Mouse (Mus musculus) E14TG2a.4 (cell line): ENCODE measurements around the gene Frmd4b.

ENCODE experiments used
- H3K27me3 ChIP-seq: 2 replicates; pipeline ENCODE4 v1.6.1; 2014; ENCODE audit warnings: low read length, control low read depth; ENCODE audit not compliant: insufficient read depth
- H3K36me3 ChIP-seq: 2 replicates; pipeline ENCODE4 v1.6.1; 2014; ENCODE audit warnings: low read length, control low read depth; ENCODE audit not compliant: insufficient read depth
- H3K4me1 ChIP-seq: replicated peaks from 2 replicates; pipeline ENCODE4 v1.6.1; 2014; ENCODE audit warnings: low read depth, low read length, control low read depth
- H3K4me3 ChIP-seq: replicated peaks from 2 replicates; pipeline ENCODE4 v1.5.1; 2014; ENCODE audit warnings: mild to moderate bottlenecking, low read length
- H3K9me3 ChIP-seq: 2 replicates; pipeline ENCODE4 v1.6.1; 2014; ENCODE audit warnings: low read length, control low read depth
- CTCF ChIP-seq: conservative IDR thresholded peaks from 2 replicates; pipeline ENCODE4 v1.5.1; 2014; ENCODE audit warnings: low read length
- NANOG ChIP-seq: IDR thresholded peaks from 2 replicates; pipeline ENCODE4 v1.6.1; 2014; ENCODE audit warnings: borderline replicate concordance, low read length, mixed read lengths
- POU5F1 ChIP-seq: IDR thresholded peaks from 2 replicates; pipeline ENCODE4 v1.6.1; 2014; ENCODE audit warnings: low read length, borderline replicate concordance

Frmd4b gene

GRCm38 (mm10) chr6:97333323-97333722 lies 284.0 kb downstream of the Frmd4b start:
- no peaks in the 10 kb centered on the region for H3K27me3 ChIP-seq
- no peak for TF ChIP-seq CTCF
- TF ChIP-seq POU5F1: no peak
- no peak for TF ChIP-seq NANOG
- H3K36me3 ChIP-seq: no peaks in the 10 kb centered on the region
- H3K9me3 ChIP-seq: no peaks in the 10 kb centered on the region
- no peak overlapping the region for H3K4me3 ChIP-seq
- peaks cover 10% of the 10 kb centered on the region for H3K4me1 ChIP-seq

- 0 out of 2 replicates have a peak, but pooled peaks cover under 1% of the 10 kb centered on the region for H3K27me3 ChIP-seq
- H3K36me3 ChIP-seq: no peaks in the 10 kb centered on the region
- TF ChIP-seq NANOG (no peak), CTCF (no peak)
- H3K9me3 ChIP-seq: peaks cover 2% of the 10 kb centered on the region; the same call in 1 of the 2 replicates
- H3K4me1 ChIP-seq: peaks cover 8% of the 10 kb centered on the region
- no peak overlapping the region for H3K4me3 ChIP-seq
Measured at GRCm38 (mm10) chr6:97323951-97324350, 293.4 kb downstream of the Frmd4b start.

GRCm38 (mm10) chr6:97322126-97322525 lies 295.2 kb downstream of the Frmd4b start:
- Histone ChIP-seq H3K9me3 (peaks cover 9% of the 10 kb centered on the region), H3K27me3 (0 out of 2 replicates have a peak, but pooled peaks cover 8% of the 10 kb centered on the region), H3K4me3 (no peak overlapping the region), H3K4me1 (no peaks in the 10 kb centered on the region; the same call in 1 of the 2 replicates), H3K36me3 (no peaks in the 10 kb centered on the region)
- TF ChIP-seq CTCF (no peak), NANOG (no peak), POU5F1 (no peak)

GRCm38 (mm10) chr6:97321156-97321555 lies 296.2 kb downstream of the Frmd4b start:
- no peaks in the 10 kb centered on the region; the same call in 1 of the 2 replicates for H3K4me1 ChIP-seq
- peaks cover 9% of the 10 kb centered on the region for H3K9me3 ChIP-seq
- H3K4me3 ChIP-seq: no peak overlapping the region
- H3K36me3 ChIP-seq: no peaks in the 10 kb centered on the region
- TF ChIP-seq NANOG (no peak), POU5F1 (no peak), CTCF (no peak)
- peaks cover 8% of the 10 kb centered on the region; the same call in 1 of the 2 replicates for H3K27me3 ChIP-seq

GRCm38 (mm10) chr6:97319081-97319480 lies 298.3 kb downstream of the Frmd4b start:
- no peak for TF ChIP-seq POU5F1
- no peak for TF ChIP-seq NANOG
- TF ChIP-seq CTCF: no peak
- Histone ChIP-seq H3K4me3 (no peak overlapping the region), H3K36me3 (no peaks in the 10 kb centered on the region), H3K9me3 (peaks cover 9% of the 10 kb centered on the region), H3K27me3 (peaks cover 8% of the 10 kb centered on the region; the same call in 1 of the 2 replicates), H3K4me1 (no peaks in the 10 kb centered on the region; the same call in 1 of the 2 replicates)

- TF ChIP-seq CTCF (no peak), NANOG (no peak), POU5F1 (no peak)
- H3K36me3 ChIP-seq: no peaks in the 10 kb centered on the region
- peaks cover 9% of the 10 kb centered on the region for H3K9me3 ChIP-seq
- no peak overlapping the region for H3K4me3 ChIP-seq
- H3K4me1 ChIP-seq: no peaks in the 10 kb centered on the region; the same call in 1 of the 2 replicates
- peaks cover 15% of the 10 kb centered on the region for H3K27me3 ChIP-seq
Measured at GRCm38 (mm10) chr6:97317956-97318355, 299.4 kb downstream of the Frmd4b start.

GRCm38 (mm10) chr6:97316716-97317115 lies 300.6 kb downstream of the Frmd4b start:
- Histone ChIP-seq H3K9me3 (peaks cover 9% of the 10 kb centered on the region), H3K4me1 (peaks cover 8% of the 10 kb centered on the region), H3K4me3 (no peak overlapping the region), H3K27me3 (peaks cover 16% of the 10 kb centered on the region), H3K36me3 (no peaks in the 10 kb centered on the region)
- TF ChIP-seq POU5F1 (no peak), CTCF (no peak)

- no peak for TF ChIP-seq POU5F1
- no peak for TF ChIP-seq NANOG
- H3K4me3 ChIP-seq: no peak overlapping the region
- H3K36me3 ChIP-seq: no peaks in the 10 kb centered on the region
- peaks cover 9% of the 10 kb centered on the region for H3K9me3 ChIP-seq
- peaks cover 23% of the 10 kb centered on the region for H3K27me3 ChIP-seq
- peaks cover 22% of the 10 kb centered on the region for H3K4me1 ChIP-seq
Measured at GRCm38 (mm10) chr6:97315311-97315710, 302.0 kb downstream of the Frmd4b start.

GRCm38 (mm10) chr6:97312545-97312939 lies 304.8 kb downstream of the Frmd4b start:
- Histone ChIP-seq H3K9me3 (no peaks in the 10 kb centered on the region), H3K4me3 (peak overlapping the region; percentile 71), H3K36me3 (no peaks in the 10 kb centered on the region), H3K27me3 (peaks cover 18% of the 10 kb centered on the region), H3K4me1 (peaks cover 22% of the 10 kb centered on the region)
- TF ChIP-seq POU5F1: no peak
- no peak for TF ChIP-seq NANOG
- TF ChIP-seq CTCF: no peak
